Mouse (Mus musculus) erythroblast, embryonic 14.5 days (primary cell): ENCODE results near the gene Arpp21.

Source experiments
- GATA1 ChIP-seq: IDR thresholded peaks from 2 replicates; pipeline ENCODE4 v1.6.1; 2012; ENCODE audit warnings: low read length, inconsistent platforms, mixed read lengths
- TAL1 ChIP-seq: IDR thresholded peaks from 3 replicates; pipeline ENCODE4 v1.6.1; 2012; ENCODE audit warnings: low read length, inconsistent platforms, mixed read lengths

DNA sequence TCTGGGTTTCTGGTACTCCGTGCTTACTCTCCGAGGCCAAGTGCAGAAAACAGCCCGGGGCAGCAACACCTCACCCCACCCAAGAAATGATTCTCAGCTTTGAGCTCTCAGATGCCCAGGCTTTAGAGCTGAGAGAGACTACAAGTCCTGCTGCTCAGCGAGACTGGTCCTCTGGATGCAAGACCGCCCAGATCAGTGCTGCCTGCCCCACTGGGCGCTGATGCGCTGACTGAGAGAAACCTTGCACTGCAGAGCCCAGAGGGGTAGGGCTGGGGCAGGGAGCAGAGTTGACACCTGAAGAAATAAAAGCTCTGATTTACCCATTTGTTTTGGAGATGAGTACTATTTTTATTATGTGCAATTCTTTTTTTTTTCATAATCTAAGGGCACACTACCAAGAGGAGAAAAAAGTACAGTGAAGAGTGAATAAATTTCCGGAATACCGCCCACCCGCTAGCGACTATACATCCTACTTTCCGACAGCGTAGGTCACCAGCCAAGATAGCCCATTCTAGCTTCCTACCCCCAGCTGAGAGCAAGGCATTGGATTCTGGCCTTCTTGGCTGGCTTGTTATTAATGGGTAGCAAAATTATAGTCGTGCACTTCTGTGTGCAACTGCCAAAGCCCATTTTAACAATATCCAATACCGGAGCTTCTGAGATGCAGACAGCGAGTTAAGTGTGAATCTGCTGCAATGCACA is at the start of gene Arpp21:
- no peak for TF ChIP-seq TAL1
- no peak for TF ChIP-seq GATA1
